ENCODE assay signal across 8 mouse cellular contexts in genomic region chr2:130424126-130424853, GRCm38 (mm10). TPM values are rescaled to one million over a fixed set of nuclear protein-coding genes. Genes with fewer than 3 reads are reported as not detected.
A peak's percentile ranks its signal among the peaks of the same experiment; 100 is the strongest.
DNase-seq lines count a peak whose midpoint lies in the region; ATAC-seq and TF ChIP-seq lines count a peak whose summit lies in the region.

Gene Vps16 (plus strand): TSS chr2:130424339.
Gene Pced1a (minus strand): TSS chr2:130424701.

- peaks cover 2 to 8% of the 10 kb centered on the region in 2 experiments; a peak in 2 of 4 replicates for H3K4me1 ChIP-seq in ES-E14 (ENCODE audit: control insufficient read depth in 2 of 2, insufficient read depth in 2 of 2, low read length in 2 of 2, poor library complexity in 1 of 2)
- H3K4me1 ChIP-seq in forebrain, embryonic 15.5 days = peaks cover 36% of the 10 kb centered on the region
- peaks cover 9% of the 10 kb centered on the region for H3K4me1 ChIP-seq in lung, adult 2 months (ENCODE audit: control insufficient read depth, insufficient read depth, low read length)

- peak; percentile 66 for DNase-seq in ES-E14 (ENCODE audit: low read depth, low spot score)
- peak; percentile 94 for DNase-seq in cerebellum, adult 11-12 months
- peak; percentile 84 for DNase-seq in heart, postnatal 25 days (ENCODE audit: low spot score)
- peak; percentile 89 to 94 for DNase-seq in layer of hippocampus, adult 18-20 months (ENCODE audit: low spot score in 2 of 2)
- peak; percentile 95 for DNase-seq in lung, adult 2 months
- DNase-seq in thymus, adult 18-20 months = peak; percentile 85

- H3K4me2 ChIP-seq in forebrain, embryonic 15.5 days (replicated peaks) = peak within 1 kb of the TSS; percentile 92

- TF ChIP-seq CTCF in lung, adult 2 months (IDR thresholded peaks at IDR 0.05; ENCODE audit: insufficient read depth, low read length) = peak; percentile 38

- peak; percentile 96 for ATAC-seq in forebrain, embryonic 15.5 days (replicated peaks)
- peak; percentile 72 for ATAC-seq in neutrophil, adult 5-6 weeks (ENCODE audit: extremely low read depth, insufficient number of reproducible peaks, low FRiP score, poor library complexity, severe bottlenecking)

- peak within 1 kb of the TSS; percentile 90 for H3K9ac ChIP-seq in ES-E14 (ENCODE audit: insufficient read depth, low read depth, low read length, poor library complexity, severe bottlenecking)
- peak within 1 kb of the TSS; percentile 89 for H3K9ac ChIP-seq in forebrain, embryonic 15.5 days (replicated peaks)

- in situ Hi-C loops in ES-E14 (cut with MboI; ENCODE audit: low sequenced_read_pairs in 2 of 2, unreplicated experiment in 2 of 2) = no loop called here

- no peak within 1 kb of the TSS for H3K27ac ChIP-seq in ES-E14 (ENCODE audit: insufficient read depth, low read depth, low read length, poor library complexity, severe bottlenecking)
- peak within 1 kb of the TSS; percentile 95 for H3K27ac ChIP-seq in forebrain, embryonic 15.5 days (replicated peaks)

- WGBS in forebrain, embryonic 15.5 days = under 1% methylated on average over 58 of the region's 58 CpGs
- under 1% methylated on average over 58 of the region's 58 CpGs for WGBS in lung, adult 2 months

- peaks cover 2% of the 10 kb centered on the region; the same call in 1 of the 2 replicates for H3K36me3 ChIP-seq in ES-E14 (ENCODE audit: control insufficient read depth, insufficient read depth, low read length, poor library complexity, severe bottlenecking)
- no peaks in the 10 kb centered on the region for H3K36me3 ChIP-seq in forebrain, embryonic 15.5 days

- intact Hi-C loops in heart, postnatal 25 days (cut with DNase I) = loop anchor here (2.0 to 10.0 kb wide), 2 partner anchors 27 to 241 kb away; partner anchors contain the start of genes Ddrgk1, Itpa and Ptpra

- TF ChIP-seq POLR2A in lung, adult 2 months (IDR thresholded peaks at IDR 0.05; ENCODE audit: borderline replicate concordance, extremely low read depth, low read depth, low read length) = peak; percentile 87

- H3K9me3 ChIP-seq in ES-E14 (ENCODE audit: control insufficient read depth, insufficient read depth, low read depth, low read length) = no peaks in the 10 kb centered on the region
- H3K9me3 ChIP-seq in forebrain, embryonic 15.5 days = no peaks in the 10 kb centered on the region

- H3K4me3 ChIP-seq in ES-E14 (ENCODE audit: insufficient read depth in 1 of 2, low read depth in 1 of 2, low read length in 2 of 2, poor library complexity in 1 of 2, severe bottlenecking in 1 of 2) = peak within 1 kb of the TSS; percentile 76 to 87
- peak within 1 kb of the TSS; percentile 96 for H3K4me3 ChIP-seq in forebrain, embryonic 15.5 days
- H3K4me3 ChIP-seq in lung, adult 2 months (replicated peaks; ENCODE audit: extremely low read depth, low read depth, low read length) = peak within 1 kb of the TSS; percentile 68

- H3K27me3 ChIP-seq in forebrain, embryonic 15.5 days = no peaks in the 10 kb centered on the region

TF ChIP-seq in ES-E14, 5 proteins besides CTCF, POLR2A, EP300 and RAD21:
- TF ChIP-seq HCFC1 (IDR thresholded peaks at IDR 0.05; ENCODE audit: borderline replicate concordance, insufficient read depth, low read length) = peak; percentile 90
- no peak for TF ChIP-seq ZNF384 (IDR thresholded peaks at IDR 0.05; ENCODE audit: low read depth, low read length)

RNA-seq across cellular contexts. Expression of gene Vps16, which starts in this region (rescaled TPM):
- total RNA-seq in ES-E14 (2012; rRNA removed) = 111 and 164 TPM in 2 replicates
- 116 and 119 TPM in 2 replicates for polyA plus RNA-seq in forebrain, embryonic 15.5 days (2015; fragmentation: Nextera tagmentation; extraction: Ambion mirVana)
- 10 to 100 TPM; 21.9 to 26.6 TPM for total RNA-seq in heart, postnatal 25 days (2021)
- 10 to 100 TPM; 85.2 to 87.8 TPM for total RNA-seq in layer of hippocampus, adult 18-20 months (2021)
- polyA plus RNA-seq in lung, adult 2 months (2012; rRNA removed) = 45.3 and 67.2 TPM in 2 replicates
- 208 and 223 TPM in 2 replicates for total RNA-seq in neutrophil, adult 5-6 weeks (2017)

RNA-seq across cellular contexts. Expression of gene Pced1a, which starts in this region (rescaled TPM):
- 13.1 and 14.4 TPM in 2 replicates for total RNA-seq in ES-E14 (2012; rRNA removed)
- 12.4 and 12.8 TPM in 2 replicates for polyA plus RNA-seq in forebrain, embryonic 15.5 days (2015; fragmentation: Nextera tagmentation; extraction: Ambion mirVana)
- 1 to 10 TPM; 5.2 to 5.4 TPM for total RNA-seq in heart, postnatal 25 days (2021)
- total RNA-seq in layer of hippocampus, adult 18-20 months (2021) = 10 to 100 TPM; 23.1 to 23.4 TPM
- 31.7 and 33.2 TPM in 2 replicates for polyA plus RNA-seq in lung, adult 2 months (2012; rRNA removed)
- total RNA-seq in neutrophil, adult 5-6 weeks (2017) = 16.9 TPM in 2 replicates
